Mouse (Mus musculus) stomach, adult 2 months (tissue): Measurements from ENCODE around the gene Sycp2l. TPM values are rescaled to one million over a fixed set of nuclear protein-coding genes. Genes with fewer than 3 reads are reported as not detected.

Experiments
- polyA plus RNA-seq: library from polyadenylated mRNA; depleted of rRNA; stranded (reverse); fragments of >200 nt; gene quantifications from 2 replicates; pipeline ENCODE4 v1.2.3, GENCODE M21; 2012; rRNA removed

The Sycp2l gene
- polyA plus RNA-seq, result not detected in 2 replicates

GRCm38 (mm10) chr13:41113940-41114339 is at the start of gene Sycp2l:
Gene Sycp2l, plus strand, starts transcription at chr13:41114307.

GRCm38 (mm10) chr13:41079421-41079780 is 34.7 kb upstream of the Sycp2l start, which contains the start of gene Mak:
Gene Mak, minus strand, starts transcription at chr13:41079706.

GRCm38 (mm10) chr13:41110935-41111334 is 3.2 kb upstream of the Sycp2l start, which contains the start of gene Gcm2:
Gene Gcm2, minus strand, starts transcription at chr13:41111035.

GRCm38 (mm10) chr13:41220304-41220834 is 106.3 kb downstream of the Sycp2l start, which contains the start of gene Elovl2:
Gene Elovl2, minus strand, starts transcription at chr13:41220405.

Other genes with a start within 250 kb of the Sycp2l start
- 31.5 and 33.3 TPM in 2 replicates for gene Pak1ip1, start 113.3 kb upstream of the Sycp2l start, polyA plus RNA-seq
- gene Tmem14c, start 98.0 kb upstream of the Sycp2l start, polyA plus RNA-seq, result 57.8 and 62.0 TPM in 2 replicates
- gene Mak, start 34.6 kb upstream of the Sycp2l start, polyA plus RNA-seq, result 0.02 and 0.06 TPM in 2 replicates
- gene Gcm2, start 3.3 kb upstream of the Sycp2l start, polyA plus RNA-seq, result not detected in 2 replicates
- 0.05 and 0.08 TPM in 2 replicates for gene Elovl2, start 106.1 kb downstream of the Sycp2l start, polyA plus RNA-seq
- 1.9 and 2.8 TPM in 2 replicates for gene Smim13, start 135.5 kb downstream of the Sycp2l start, polyA plus RNA-seq
- not detected in 2 replicates for gene Gm17364, start 159.7 kb downstream of the Sycp2l start, polyA plus RNA-seq